Comparison of ENCODE assay signal across 25 mouse cellular contexts in genomic region chr3:83827684-83828083, GRCm38 (mm10). TPM values are rescaled to one million over a fixed set of nuclear protein-coding genes. Genes with fewer than 3 reads are reported as not detected.
DNase-seq lines count a peak whose midpoint lies in the region; ATAC-seq and TF ChIP-seq lines count a peak whose summit lies in the region.
"Had no signal": no experiment of that assay in that cellular context is flagged by ENCODE, and none has a peak within 500 bp of the region (broad histone marks: within the 10 kb centered on the region; RNA-seq: fewer than 3 reads in every experiment).

No protein-coding gene starts in this region.

- intact Hi-C loops in left cerebral cortex, postnatal 14 days (cut with DNase I) = no loop called here

- no peaks in the 10 kb centered on the region for H3K36me3 ChIP-seq in limb, embryonic 12.5 days
- H3K36me3 ChIP-seq in limb, embryonic 10.5 days = no peaks in the 10 kb centered on the region
- no peaks in the 10 kb centered on the region for H3K36me3 ChIP-seq in limb, embryonic 15.5 days
- H3K36me3 ChIP-seq in lung, postnatal 0 days (ENCODE audit: insufficient read depth, low read length) = no peaks in the 10 kb centered on the region
- H3K36me3 ChIP-seq: embryonic facial prominence, embryonic 12.5 days; embryonic facial prominence, embryonic 15.5 days; hindbrain, embryonic 10.5 days; hindbrain, embryonic 13.5 days had no signal

- no peak for TF ChIP-seq CTCF in lung, postnatal 0 days (IDR thresholded peaks at IDR 0.05)

- peak overlapping the region; percentile 50; the same call in 1 of the 2 replicates for H3K27ac ChIP-seq in limb, embryonic 12.5 days
- H3K27ac ChIP-seq in limb, embryonic 10.5 days = no peak overlapping the region
- H3K27ac ChIP-seq in limb, embryonic 15.5 days = peak overlapping the region; percentile 77
- no peak overlapping the region for H3K27ac ChIP-seq in lung, postnatal 0 days (ENCODE audit: low read length)
- H3K27ac ChIP-seq: embryonic facial prominence, embryonic 12.5 days; embryonic facial prominence, embryonic 15.5 days; gastrocnemius, adult 2 months; hindbrain, embryonic 10.5 days; hindbrain, embryonic 13.5 days had no signal

- no peaks in the 10 kb centered on the region for H3K9me3 ChIP-seq in limb, embryonic 12.5 days
- no peaks in the 10 kb centered on the region for H3K9me3 ChIP-seq in limb, embryonic 10.5 days (replicated peaks)
- H3K9me3 ChIP-seq in limb, embryonic 15.5 days = no peaks in the 10 kb centered on the region
- H3K9me3 ChIP-seq in lung, postnatal 0 days (ENCODE audit: low read length) = no peaks in the 10 kb centered on the region
- H3K9me3 ChIP-seq: embryonic facial prominence, embryonic 12.5 days; embryonic facial prominence, embryonic 15.5 days; hindbrain, embryonic 10.5 days; hindbrain, embryonic 13.5 days had no signal

- DNase-seq in limb, embryonic 10.5 days (ENCODE audit: low spot score) = no peak
- DNase-seq in NIH3T3 (ENCODE audit: low read depth) = peak; percentile 77
- no peak for DNase-seq in left cerebral cortex, postnatal 14 days (ENCODE audit: low spot score in 2 of 2)
- DNase-seq in lung, postnatal 0 days (ENCODE audit: low spot score) = no peak
- DNase-seq in cerebellum, adult 11-12 months = no peak
- DNase-seq: cerebellum, adult 2 months; cerebellum, adult 9-11 months; cerebellum, postnatal 25 days; forebrain, postnatal 0 days; gastrocnemius, adult 2 months; gastrocnemius, postnatal 14 days; heart, adult 11 months; heart, postnatal 36 days had no signal

- H3K9ac ChIP-seq in limb, embryonic 12.5 days (replicated peaks) = no peak overlapping the region
- no peak overlapping the region for H3K9ac ChIP-seq in limb, embryonic 15.5 days
- H3K9ac ChIP-seq in lung, postnatal 0 days (replicated peaks; ENCODE audit: low read depth) = no peak overlapping the region
- H3K9ac ChIP-seq: embryonic facial prominence, embryonic 12.5 days; embryonic facial prominence, embryonic 15.5 days; forebrain, postnatal 0 days; hindbrain, embryonic 13.5 days had no signal

- no peak for TF ChIP-seq EP300 in lung, postnatal 0 days (IDR thresholded peaks at IDR 0.05)

- no peaks in the 10 kb centered on the region for H3K27me3 ChIP-seq in limb, embryonic 12.5 days
- no peaks in the 10 kb centered on the region for H3K27me3 ChIP-seq in limb, embryonic 10.5 days (ENCODE audit: low read depth, poor library complexity, severe bottlenecking)
- 0 out of 2 replicates have a peak, but pooled peaks cover 4% of the 10 kb centered on the region for H3K27me3 ChIP-seq in limb, embryonic 15.5 days
- no peaks in the 10 kb centered on the region for H3K27me3 ChIP-seq in lung, postnatal 0 days (replicated peaks; ENCODE audit: insufficient read depth, low read length)
- H3K27me3 ChIP-seq: embryonic facial prominence, embryonic 12.5 days; embryonic facial prominence, embryonic 15.5 days; hindbrain, embryonic 13.5 days; Patski had no signal

- ATAC-seq in limb, embryonic 12.5 days (ENCODE audit: insufficient number of reproducible peaks, insufficient read depth, low FRiP score, low TSS enrichment, low read depth) = no peak
- ATAC-seq in limb, embryonic 15.5 days (ENCODE audit: insufficient number of reproducible peaks, low FRiP score, low TSS enrichment, low read depth) = no peak
- ATAC-seq in lung, postnatal 0 days = no peak
- ATAC-seq: CD4-positive, CD25-positive, alpha-beta regulatory T cell, adult 4 months; forebrain, embryonic 14.5 days; forebrain, postnatal 0 days; hindbrain, embryonic 16.5 days had no signal

- H3K4me2 ChIP-seq in limb, embryonic 12.5 days = no peak overlapping the region
- H3K4me2 ChIP-seq in limb, embryonic 15.5 days = no peak overlapping the region
- no peak overlapping the region for H3K4me2 ChIP-seq in lung, postnatal 0 days (replicated peaks; ENCODE audit: low read depth, low read length)
- H3K4me2 ChIP-seq: embryonic facial prominence, embryonic 12.5 days; embryonic facial prominence, embryonic 15.5 days; heart, embryonic 11.5 days; hindbrain, embryonic 13.5 days had no signal

- WGBS in limb, embryonic 12.5 days = 87% methylated on average over 9 of the region's 9 CpGs
- WGBS in limb, embryonic 10.5 days = 93% methylated on average over 9 of the region's 9 CpGs
- 58% methylated on average over 9 of the region's 9 CpGs for WGBS in limb, embryonic 15.5 days
- WGBS in lung, postnatal 0 days = 70% methylated on average over 9 of the region's 9 CpGs

- no peak overlapping the region for H3K4me3 ChIP-seq in limb, embryonic 12.5 days (replicated peaks)
- H3K4me3 ChIP-seq in limb, embryonic 10.5 days = no peak overlapping the region
- H3K4me3 ChIP-seq in limb, embryonic 15.5 days = no peak overlapping the region
- H3K4me3 ChIP-seq in lung, postnatal 0 days (ENCODE audit: low read depth, low read length) = no peak overlapping the region
- H3K4me3 ChIP-seq: embryonic facial prominence, embryonic 12.5 days; embryonic facial prominence, embryonic 15.5 days; gastrocnemius, adult 2 months; hindbrain, embryonic 10.5 days; hindbrain, embryonic 13.5 days had no signal

- H3K4me1 ChIP-seq in limb, embryonic 12.5 days (replicated peaks) = no peaks in the 10 kb centered on the region
- H3K4me1 ChIP-seq in limb, embryonic 10.5 days = 0 out of 2 replicates have a peak, but pooled peaks cover 3% of the 10 kb centered on the region
- H3K4me1 ChIP-seq in limb, embryonic 15.5 days = peaks cover 19% of the 10 kb centered on the region; the same call in 1 of the 2 replicates
- H3K4me1 ChIP-seq in lung, postnatal 0 days (ENCODE audit: insufficient read depth, low read depth, low read length) = no peaks in the 10 kb centered on the region
- H3K4me1 ChIP-seq: embryonic facial prominence, embryonic 12.5 days; embryonic facial prominence, embryonic 15.5 days; hindbrain, embryonic 10.5 days; hindbrain, embryonic 13.5 days had no signal

RNA-seq across cellular contexts. Expression of gene Tlr2, which starts 13.9 kb away (rescaled TPM):
- polyA plus RNA-seq in limb, embryonic 12.5 days (2016; fragmentation: Nextera tagmentation; extraction: Ambion mirVana) = 3.7 and 4.3 TPM in 2 replicates
- polyA plus RNA-seq in limb, embryonic 10.5 days (2016; fragmentation: Nextera tagmentation; extraction: Ambion mirVana) = 0.74 and 1.2 TPM in 2 replicates
- polyA plus RNA-seq in limb, embryonic 15.5 days (2015; fragmentation: Nextera tagmentation; extraction: Ambion mirVana) = 9.3 and 11.7 TPM in 2 replicates
- total RNA-seq in left cerebral cortex, postnatal 14 days (2021) = under 1 TPM; 0.66 to 0.89 TPM
- 7.7 and 12.5 TPM in 2 replicates for polyA plus RNA-seq in lung, postnatal 0 days (2015; fragmentation: Nextera tagmentation; extraction: Ambion mirVana)
- total RNA-seq: MEL had no signal

Comparison
In these comparisons a context has a peak if more than half of its experiments do, and no peak if none do; other contexts are left out.
1. H3K27ac ChIP-seq: peak in limb, embryonic 12.5 days (single experiment) and limb, embryonic 15.5 days (single experiment); none in limb, embryonic 10.5 days (single experiment) and lung, postnatal 0 days (single experiment).